Mouse (Mus musculus) heart, postnatal 0 days (tissue): ENCODE measurements around the gene Wdr45. TPM values are rescaled to one million over a fixed set of nuclear protein-coding genes. Genes with fewer than 3 reads are reported as not detected.
"Not testable (repeated sequence)": the region's sequence is repeated elsewhere in the genome, so short reads cannot be mapped to it uniquely, and the experiment has no call there.

Experiments used
- ATAC-seq: fragments of 200-750 bp; cut with Nextera tagmentation; 2 replicates; pipeline ENCODE4 v1.8.0; 2017; ENCODE audit warnings: low read depth, moderate number of reproducible peaks, moderate library complexity; ENCODE audit not compliant: insufficient read depth
- DNase-seq: peaks from one replicate; pipeline ENCODE4 v3.0.0-alpha.2; 2016; ENCODE audit warnings: low spot score
- H3K27ac ChIP-seq: fragments of 300-500 bp; sonication (generic); 2 replicates; pipeline ENCODE4 v1.5.1; 2014; ENCODE audit warnings: low read depth, mild to moderate bottlenecking
- H3K27me3 ChIP-seq: fragments of 300-500 bp; sonication (generic); 2 replicates; pipeline ENCODE4 v1.6.1; 2014; ENCODE audit warnings: low read length, mixed read lengths; ENCODE audit not compliant: control insufficient read depth, insufficient read depth
- H3K36me3 ChIP-seq: fragments of 300-500 bp; sonication (generic); replicated peaks from 2 replicates; pipeline ENCODE4 v1.6.1; 2014; ENCODE audit warnings: low read length, mixed read lengths; ENCODE audit not compliant: control insufficient read depth, insufficient read depth
- H3K4me1 ChIP-seq: fragments of 300-500 bp; sonication (generic); 2 replicates; pipeline ENCODE4 v1.6.1; 2014; ENCODE audit warnings: antibody characterized with exemption; ENCODE audit not compliant: control insufficient read depth, insufficient read depth
- H3K4me2 ChIP-seq: fragments of 300-500 bp; sonication (generic); 2 replicates; pipeline ENCODE4 v1.6.1; 2014; ENCODE audit warnings: low read depth, mild to moderate bottlenecking, low read length, moderate library complexity
- H3K4me3 ChIP-seq: fragments of 300-500 bp; sonication (generic); 2 replicates; pipeline ENCODE4 v1.5.1; 2014; ENCODE audit warnings: low read depth, low read length
- H3K9ac ChIP-seq: fragments of 300-500 bp; sonication (generic); replicated peaks from 2 replicates; pipeline ENCODE4 v1.6.1; 2014; ENCODE audit warnings: low read depth, low read length, mixed read lengths
- H3K9me3 ChIP-seq: fragments of 300-500 bp; sonication (generic); replicated peaks from 2 replicates; pipeline ENCODE4 v1.6.1; 2016; ENCODE audit warnings: low read length; ENCODE audit not compliant: control insufficient read depth
- CTCF ChIP-seq: IDR thresholded peaks from 2 replicates; pipeline ENCODE4 v1.5.1; 2016; ENCODE audit warnings: antibody characterized with exemption, control low read depth, low read depth
- EP300 ChIP-seq: IDR thresholded peaks from 2 replicates; pipeline ENCODE4 v1.6.1; 2016; ENCODE audit warnings: antibody characterized with exemption, low read depth
- WGBS: fragments of 180-500 bp; shearing (Covaris S2); extraction: QIAGEN DNeasy Blood & Tissue Kit; methylation state at CpG from one replicate; pipeline ENCODE4 v1.1.7; 2014; 5-methylcytosine and 5-hydroxymethylcytosine counted together
- polyA plus RNA-seq: library from polyadenylated mRNA; unstranded; fragments of >200 nt; fragmentation: Nextera tagmentation; extraction: Ambion mirVana; gene quantifications from 2 replicates; pipeline ENCODE4 v1.2.1, GENCODE M21; 2015
- total RNA-seq: library from RNA; depleted of rRNA; stranded (reverse); fragments of >200 nt; gene quantifications from 2 replicates; pipeline ENCODE4 v1.2.3, GENCODE M21; 2014; ENCODE audit warnings: low replicate concordance

Wdr45 gene
- total and polyA plus RNA-seq, 2 experiments from 2014 or later, result 27.1 to 52.7 TPM

- Histone ChIP-seq H3K27ac (no peak overlapping the region), H3K9me3 (no peaks in the 10 kb centered on the region), H3K27me3 (no peaks in the 10 kb centered on the region), H3K36me3 (peaks cover 8% of the 10 kb centered on the region), H3K4me1 (no peaks in the 10 kb centered on the region), H3K4me3 (0 out of 2 replicates have a peak overlapping the region, but pooled peaks have one; percentile 64), H3K4me2 (peak overlapping the region; percentile 42; the same call in 1 of the 2 replicates), H3K9ac (no peak overlapping the region)
- no peak for TF ChIP-seq EP300
- no peak for TF ChIP-seq CTCF
- 39% methylated on average over 6 of the region's 6 CpGs for WGBS
- DNase-seq (no peak), ATAC-seq (peak; percentile 13; the same call in 1 of the 2 replicates)
Observed at GRCm38 (mm10) chrX:7696520-7696919, 17.6 kb upstream of the Wdr45 start.

DNA sequence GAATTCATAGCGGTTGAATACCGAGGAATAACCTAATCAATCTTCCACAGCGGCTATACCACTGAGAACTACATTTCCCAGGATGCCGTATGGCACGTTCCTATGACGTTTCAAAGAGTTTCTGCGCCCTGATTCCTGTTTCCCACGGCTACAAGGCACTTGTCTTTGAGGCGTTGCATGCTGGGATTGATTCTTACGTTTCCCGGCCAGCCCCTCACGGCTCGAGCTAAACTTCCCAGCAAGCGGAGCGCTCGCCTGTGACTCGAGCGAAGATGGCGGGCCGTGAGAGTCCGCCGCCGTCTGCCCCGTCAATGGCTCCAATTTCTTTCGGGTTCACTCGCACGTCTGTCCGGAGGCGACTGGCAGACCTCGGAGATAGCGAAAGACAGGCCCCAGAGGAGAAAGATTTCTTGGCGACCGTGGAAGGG is 17.2 kb upstream of the Wdr45 start, which contains the start of gene Gpkow:
Gpkow (plus strand) TSS at position 178 of the 428 bp plus-strand sequence.
- Histone ChIP-seq H3K27ac (peak within 1 kb of the TSS; percentile 51), H3K9me3 (no peaks in the 10 kb centered on the region), H3K9ac (peak within 1 kb of the TSS; percentile 63), H3K27me3 (no peaks in the 10 kb centered on the region), H3K4me2 (peak within 1 kb of the TSS; percentile 64), H3K4me3 (peak within 1 kb of the TSS; percentile 64), H3K4me1 (no peaks in the 10 kb centered on the region), H3K36me3 (peaks cover 11% of the 10 kb centered on the region)
- WGBS, result 9% methylated on average over 33 of the region's 33 CpGs
- DNase-seq, result peak; percentile 91
- peak; percentile 95 for ATAC-seq
- TF ChIP-seq CTCF (no peak), EP300 (no peak)

DNA sequence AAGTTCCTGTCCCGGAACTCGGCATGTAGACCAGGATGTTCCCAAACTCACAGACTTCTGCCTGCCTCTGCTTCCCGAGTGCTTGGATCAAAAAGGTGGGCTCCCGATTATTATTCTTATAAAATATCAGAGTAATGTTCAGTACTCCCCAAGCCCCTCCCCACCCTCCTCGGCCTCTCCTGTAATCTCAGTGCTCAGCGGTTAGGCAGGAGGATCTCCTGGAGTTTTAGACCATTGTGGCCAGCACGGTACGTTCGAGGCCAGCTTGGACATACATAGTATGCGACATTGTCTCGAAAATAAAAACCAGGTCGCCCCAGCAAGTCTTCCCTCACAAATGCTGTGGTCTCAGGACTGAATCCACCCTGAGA is 384 bp upstream of the Wdr45 start:
- not testable (repeated sequence) for DNase-seq, H3K4me1 ChIP-seq, H3K9ac ChIP-seq, H3K36me3 ChIP-seq, H3K27me3 ChIP-seq, H3K9me3 ChIP-seq, ATAC-seq
- H3K27ac ChIP-seq, result peak overlapping the region; percentile 20; the same call in 1 of the 2 replicates
- 37% methylated on average over 5 of the region's 12 CpGs for WGBS
- H3K4me2 ChIP-seq, result peak overlapping the region; percentile 51
- peak overlapping the region; percentile 36 for H3K4me3 ChIP-seq

DNA sequence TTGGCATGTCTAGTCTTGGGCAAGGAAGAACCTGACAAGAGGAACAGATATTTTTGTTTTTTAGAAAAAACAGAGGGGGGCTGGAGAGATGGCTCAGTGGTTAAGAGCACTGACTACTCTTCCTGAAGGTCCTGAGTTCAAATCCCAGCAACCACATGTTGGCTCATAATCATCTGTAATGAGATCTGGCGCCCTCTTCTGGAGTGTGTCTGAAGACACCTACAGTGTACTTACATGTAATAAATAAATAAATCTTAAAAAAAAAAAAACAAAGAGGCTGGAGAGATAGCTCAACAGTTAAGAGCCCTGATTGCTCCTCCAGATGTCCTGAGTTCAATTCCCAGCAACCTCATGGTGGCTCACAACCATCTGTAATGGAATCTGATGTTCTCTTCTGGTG is 1.9 kb downstream of the Wdr45 start:
- H3K9me3 ChIP-seq, H3K36me3 ChIP-seq, H3K27me3 ChIP-seq, H3K4me2 ChIP-seq, H3K4me3 ChIP-seq, ATAC-seq, H3K4me1 ChIP-seq, H3K27ac ChIP-seq, H3K9ac ChIP-seq, DNase-seq: not testable (repeated sequence)
- WGBS, result 36% methylated on average over 1 of the region's 1 CpGs

- TF ChIP-seq EP300 (no peak), CTCF (no peak)
- 17% methylated on average over 22 of the region's 22 CpGs for WGBS
- Histone ChIP-seq H3K36me3 (peaks cover 16% of the 10 kb centered on the region), H3K9ac (peak within 1 kb of the TSS; percentile 62), H3K4me2 (peak within 1 kb of the TSS; percentile 60), H3K4me3 (peak within 1 kb of the TSS; percentile 67), H3K27me3 (no peaks in the 10 kb centered on the region), H3K4me1 (no peaks in the 10 kb centered on the region), H3K27ac (peak within 1 kb of the TSS; percentile 95), H3K9me3 (no peaks in the 10 kb centered on the region)
- peak; percentile 90 for ATAC-seq
- DNase-seq, result peak; percentile 67
Observed at GRCm38 (mm10) chrX:7721514-7722281, 7.6 kb downstream of the Wdr45 start, which contains the start of gene Gm45208. Gene Gm45208, plus strand, starts transcription at chrX:7722245.

DNA sequence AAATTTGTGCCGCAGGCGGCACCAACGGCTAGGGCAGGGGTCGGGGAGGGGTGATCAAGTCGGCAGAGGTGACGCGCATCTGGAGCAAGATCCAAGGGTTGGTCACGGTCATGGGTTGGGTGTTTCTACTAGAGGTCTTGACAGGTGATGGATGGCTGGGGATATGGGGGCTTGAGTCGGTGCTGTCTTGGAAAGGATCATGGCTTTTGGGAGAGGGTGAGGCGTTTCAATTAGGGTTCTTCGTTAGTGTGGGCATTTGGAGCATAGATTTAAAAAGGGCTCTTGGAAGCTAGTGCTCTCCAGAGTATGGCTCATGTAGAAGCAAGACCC is 8.1 kb downstream of the Wdr45 start:
- H3K4me1 ChIP-seq, result no peaks in the 10 kb centered on the region
- H3K9ac ChIP-seq, result peak overlapping the region; percentile 62
- H3K36me3 ChIP-seq, result peaks cover 21% of the 10 kb centered on the region
- H3K27me3 ChIP-seq, result no peaks in the 10 kb centered on the region
- WGBS, result 21% methylated on average over 11 of the region's 11 CpGs
- no peak for ATAC-seq
- no peak for DNase-seq
- H3K4me3 ChIP-seq, result peak overlapping the region; percentile 67
- peak overlapping the region; percentile 95 for H3K27ac ChIP-seq
- TF ChIP-seq CTCF, result no peak
- TF ChIP-seq EP300, result no peak
- peak overlapping the region; percentile 60 for H3K4me2 ChIP-seq
- no peaks in the 10 kb centered on the region for H3K9me3 ChIP-seq
